Mouse (Mus musculus) heart, postnatal 14 days (tissue): ENCODE results near the gene Upk3bl. TPM values are rescaled to one million over a fixed set of nuclear protein-coding genes. Genes with fewer than 3 reads are reported as not detected.

Experiments
- DNase-seq, 2 experiments: peaks; one replicate each; pipeline ENCODE4 v3.0.0; 2021 to 2022
- intact Hi-C: fragments of 180-260 bp; cut with DNase I; formaldehyde crosslinking; loops from one replicate; pipeline ENCODE4 v1.15.1; 2025
- long read RNA-seq, 2 experiments: library from polyadenylated mRNA; stranded (forward); transcript quantifications; one replicate each; pipeline ENCODE4 v2.0.0; 2021
- total RNA-seq, 2 experiments: library from RNA; stranded (reverse); gene quantifications; 2 replicates each; pipeline ENCODE4 v1.2.3; 2021

The Upk3bl gene
- total RNA-seq: not detected
- long read RNA-seq, experiment 1: 0 reads
- long read RNA-seq, experiment 2: 0 reads

DNA sequence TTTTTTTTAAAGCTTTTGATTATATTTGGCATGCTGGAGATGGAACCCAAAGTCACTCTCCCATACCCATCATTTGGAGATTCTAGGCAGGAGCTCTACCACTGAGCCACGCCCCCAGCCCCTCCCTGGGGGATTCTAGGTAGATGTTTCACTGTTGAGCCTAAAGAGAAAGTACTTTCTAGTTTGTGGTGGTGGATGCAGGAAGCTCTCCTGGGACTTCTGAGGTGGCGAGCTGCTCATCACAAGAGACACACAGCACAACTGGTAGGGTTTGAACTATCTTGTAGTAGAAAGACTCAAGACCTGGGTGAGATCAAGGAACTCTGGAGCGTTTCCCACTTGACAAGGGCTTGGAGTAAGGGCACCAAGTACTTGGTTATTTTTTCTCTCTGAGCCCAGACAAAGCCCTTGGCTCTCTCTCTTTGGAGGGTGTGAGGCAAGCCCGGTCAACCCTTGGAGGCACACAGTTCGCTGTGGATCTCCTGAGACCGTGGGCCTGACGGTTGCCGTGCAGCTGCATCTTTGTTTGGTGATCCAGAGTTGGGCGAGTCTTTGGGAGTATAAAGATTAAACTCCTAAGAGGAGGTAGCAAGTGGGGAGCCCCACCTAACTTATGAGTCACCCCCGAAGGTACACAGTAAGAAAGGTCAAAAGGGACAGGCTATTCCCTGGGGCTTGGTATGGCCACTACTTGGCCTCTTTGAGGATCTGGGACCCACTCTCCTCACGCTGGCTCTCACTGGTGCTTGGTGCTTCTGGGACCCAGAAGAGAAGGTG lies at the start of gene Upk3bl:
Gene Upk3bl (plus strand): TSS at position 192 of the 777 bp plus-strand sequence.
- intact Hi-C loops: no loop called here
- no peak for DNase-seq

DNA sequence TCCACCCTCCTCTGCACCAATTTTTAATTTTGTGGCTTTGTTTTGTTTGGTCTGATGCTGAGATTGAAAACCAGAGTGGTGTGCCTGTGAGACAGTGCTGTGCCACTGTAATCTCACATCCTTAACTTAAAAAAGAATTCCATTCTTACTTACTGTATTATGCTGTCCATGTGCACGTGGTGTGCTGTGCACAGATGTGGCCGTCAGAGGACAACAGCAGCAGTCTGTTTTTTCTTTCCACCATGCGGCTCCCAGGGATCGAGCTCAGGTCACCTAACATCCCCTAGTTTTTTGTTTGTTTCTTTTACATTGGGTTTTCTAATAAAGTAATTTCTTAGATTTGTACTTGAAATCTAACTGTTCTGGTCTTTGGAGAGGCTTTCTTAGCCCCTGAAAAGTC lies 49.8 kb upstream of the Upk3bl start:
- DNase-seq: no peak
- intact Hi-C loops: no loop called here

DNA sequence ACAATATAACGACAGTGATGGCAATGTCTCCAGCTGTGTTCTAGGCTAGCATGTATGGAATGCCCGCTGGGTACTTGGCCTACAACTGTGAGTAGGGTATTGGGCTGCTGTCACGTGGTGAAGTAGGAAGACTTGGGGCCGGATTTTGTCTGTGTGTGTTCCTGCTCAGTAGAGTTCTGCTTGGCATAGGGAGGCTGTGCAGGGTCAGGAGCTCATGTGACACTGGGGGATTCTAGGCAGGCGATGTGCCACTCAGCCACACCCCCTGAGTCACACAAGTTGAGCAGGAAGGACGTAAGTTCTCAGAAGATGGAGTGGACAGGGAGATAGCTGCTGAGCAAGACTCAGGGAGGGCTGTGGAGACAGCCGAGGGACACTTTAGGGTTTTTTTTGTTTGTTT lies 46.5 kb upstream of the Upk3bl start:
- intact Hi-C loops: no loop called here
- no peak for DNase-seq

DNA sequence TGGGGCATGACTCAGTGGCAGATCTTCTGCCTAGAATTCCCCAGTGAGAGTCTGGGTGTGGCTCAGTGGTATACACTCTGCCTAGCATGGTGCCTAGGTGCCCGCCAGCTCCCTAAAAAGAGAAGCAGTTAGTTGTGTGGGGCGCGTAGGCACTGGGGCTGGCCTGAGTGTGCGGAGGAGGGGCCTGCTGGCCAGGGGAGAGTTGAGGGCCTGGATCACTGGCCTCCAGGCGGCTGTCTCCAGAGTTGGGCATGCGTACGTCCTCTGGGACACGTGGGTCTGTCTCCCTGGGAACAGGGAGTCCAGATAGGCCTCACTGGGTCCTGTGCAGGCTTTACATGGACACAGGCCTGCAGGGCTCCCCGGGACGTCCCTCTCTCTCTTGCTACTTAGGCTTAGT lies 39.4 kb upstream of the Upk3bl start:
- peak; percentile 25 to 46 for DNase-seq

DNA sequence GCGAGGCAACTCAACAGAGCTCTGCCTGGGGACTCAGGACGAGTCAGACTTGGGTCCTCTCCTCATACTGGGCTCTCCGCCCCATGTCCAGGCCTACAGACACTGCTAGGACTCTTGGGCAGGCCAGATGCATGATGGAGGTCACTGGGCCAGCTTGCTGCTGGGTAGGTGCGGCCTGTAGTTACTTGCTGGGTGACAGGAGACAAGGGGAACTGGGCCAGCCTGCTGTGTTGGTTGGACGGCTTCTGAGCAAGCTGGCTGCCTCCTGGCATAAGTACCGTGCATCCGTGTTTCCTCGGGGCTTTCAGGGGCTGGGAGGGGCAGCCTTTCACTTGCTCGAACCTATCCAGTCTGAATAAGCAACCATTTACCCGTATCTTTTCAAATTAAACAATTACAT lies 38.7 kb upstream of the Upk3bl start:
- peak in 1 of 2 experiments; percentile 15 for DNase-seq
- intact Hi-C loops: no loop called here

More for the DNA sequence above, 39.4 kb upstream of the Upk3bl start:
- intact Hi-C loops: no loop called here

DNA sequence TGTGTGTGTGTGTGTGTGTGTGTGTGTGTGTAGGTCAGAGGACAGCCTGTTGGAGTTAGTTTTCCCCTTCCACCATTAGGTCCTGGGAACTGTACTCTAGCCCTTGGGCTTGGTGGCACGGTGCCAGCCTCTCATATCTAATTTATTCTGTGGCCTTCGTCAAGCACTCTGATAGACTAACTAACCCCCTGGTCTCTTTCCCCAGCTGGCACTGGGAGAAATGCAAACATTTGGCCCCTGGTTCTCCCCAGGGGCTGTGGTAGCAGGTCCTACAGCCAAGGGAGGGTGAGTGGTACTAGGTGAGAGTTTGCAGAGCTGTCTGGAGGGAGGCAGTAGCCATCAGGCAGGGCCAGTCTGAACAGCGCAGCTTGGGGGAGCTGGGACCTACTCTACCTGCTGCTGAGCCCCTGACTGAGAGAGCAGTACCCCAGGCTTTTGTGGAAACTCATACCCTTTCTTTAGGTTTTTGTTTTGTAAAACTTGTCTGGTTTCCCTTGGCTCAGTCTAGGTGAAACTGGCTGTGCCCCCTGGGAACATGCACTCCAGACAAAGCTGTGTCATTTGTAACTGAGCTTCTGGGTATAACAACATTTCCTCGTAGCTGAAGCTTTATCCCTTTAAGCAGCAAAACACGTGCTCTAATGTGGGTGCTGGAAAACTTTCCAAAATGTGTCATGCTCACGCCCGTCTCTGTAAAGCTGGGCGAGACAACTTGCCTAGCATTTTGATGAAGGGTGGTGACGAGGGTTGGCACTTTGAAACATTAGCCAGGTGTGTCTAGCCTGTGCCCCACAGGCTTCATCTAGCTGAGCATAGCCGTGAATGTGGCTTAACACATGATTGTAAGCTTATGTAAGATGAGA lies 38.0 kb upstream of the Upk3bl start:
- peak; percentile 36 to 45 for DNase-seq
- intact Hi-C loops: no loop called here

DNA sequence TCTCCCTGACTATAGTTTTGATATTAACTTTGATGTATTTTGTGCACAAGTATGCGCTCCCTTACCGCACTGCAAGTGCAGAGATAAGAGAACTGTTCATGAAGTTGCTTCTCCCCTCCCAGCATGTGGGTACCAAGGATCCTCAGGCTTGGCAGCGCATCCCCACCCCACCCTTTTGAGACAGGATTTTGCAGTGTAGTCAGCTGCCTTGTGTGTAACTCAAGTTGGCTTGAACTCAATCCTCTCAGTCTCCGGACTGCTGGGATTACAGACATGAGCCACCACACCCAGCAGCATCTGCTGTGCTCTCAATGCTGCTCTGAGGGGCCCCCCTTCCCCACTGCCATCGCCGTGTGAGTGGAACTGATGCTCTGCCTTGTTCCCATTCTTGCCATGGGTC lies 37.0 kb upstream of the Upk3bl start:
- DNase-seq: no peak
- intact Hi-C loops: no loop called here

DNA sequence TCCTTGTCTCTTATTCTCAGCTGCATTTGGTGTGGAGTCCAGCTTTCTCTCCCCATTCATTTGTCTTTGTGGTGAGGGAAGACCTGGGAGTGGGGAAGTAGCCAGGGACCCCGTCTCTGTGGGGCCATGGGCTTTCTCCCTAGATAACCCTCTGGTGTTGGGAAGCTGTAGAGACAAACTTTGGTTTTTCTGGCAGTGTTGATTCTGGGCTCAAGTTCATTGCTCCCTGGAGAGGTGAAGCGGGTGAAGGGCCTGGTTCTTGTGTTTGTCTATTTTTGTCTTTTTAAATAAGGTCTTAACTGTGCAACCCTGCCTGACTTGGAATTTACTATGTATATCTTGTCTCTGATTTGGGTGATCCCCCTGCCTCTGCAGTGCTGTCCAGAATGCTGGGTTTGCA lies 35.6 kb upstream of the Upk3bl start:
- DNase-seq: no peak
- intact Hi-C loops: no loop called here

DNA sequence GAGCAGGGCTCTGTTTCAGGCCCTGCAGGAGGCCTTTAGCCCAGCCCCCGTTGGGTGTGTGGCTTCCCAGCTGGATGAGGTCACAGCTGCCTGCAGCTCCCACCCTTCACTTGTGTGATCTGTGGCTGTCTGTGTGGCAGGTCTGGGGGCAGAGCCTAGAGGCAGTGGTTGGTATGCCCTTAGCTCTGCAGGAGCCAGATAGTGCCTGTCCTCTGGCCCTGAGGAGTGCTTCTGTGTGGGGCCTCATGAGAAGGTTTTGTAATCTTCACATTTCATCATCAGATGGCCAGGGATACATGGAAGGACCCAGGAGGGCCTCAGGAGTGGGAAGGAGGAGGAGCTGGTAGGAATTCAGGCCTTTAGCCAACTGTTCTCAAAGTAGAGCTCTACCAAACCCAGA lies 34.4 kb upstream of the Upk3bl start:
- intact Hi-C loops: no loop called here
- no peak for DNase-seq

DNA sequence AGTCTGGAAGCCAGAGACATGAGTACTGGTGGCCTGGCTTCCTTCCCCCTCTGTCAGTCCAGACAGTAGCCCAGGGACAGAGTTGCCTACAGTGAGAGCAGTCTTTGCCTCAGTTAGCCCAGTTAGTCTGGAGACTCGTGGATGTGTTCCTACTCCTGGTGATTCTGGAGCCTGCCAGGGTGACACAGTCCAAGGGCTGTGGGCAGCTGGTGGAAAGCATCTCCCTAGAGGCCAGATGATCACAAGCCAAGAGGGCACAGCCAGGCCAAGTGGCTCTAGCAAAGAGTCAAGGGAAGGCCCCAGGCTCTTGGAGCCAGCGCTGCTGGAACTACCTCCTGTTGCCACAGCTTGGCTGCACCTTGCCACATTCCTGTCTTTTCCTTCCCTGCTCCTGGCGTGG lies 28.6 kb upstream of the Upk3bl start:
- DNase-seq: no peak
- intact Hi-C loops: loop anchor here (5.0 kb wide), 1 partner anchor 43 kb away; the partner anchor contains the start of gene Zp3

DNA sequence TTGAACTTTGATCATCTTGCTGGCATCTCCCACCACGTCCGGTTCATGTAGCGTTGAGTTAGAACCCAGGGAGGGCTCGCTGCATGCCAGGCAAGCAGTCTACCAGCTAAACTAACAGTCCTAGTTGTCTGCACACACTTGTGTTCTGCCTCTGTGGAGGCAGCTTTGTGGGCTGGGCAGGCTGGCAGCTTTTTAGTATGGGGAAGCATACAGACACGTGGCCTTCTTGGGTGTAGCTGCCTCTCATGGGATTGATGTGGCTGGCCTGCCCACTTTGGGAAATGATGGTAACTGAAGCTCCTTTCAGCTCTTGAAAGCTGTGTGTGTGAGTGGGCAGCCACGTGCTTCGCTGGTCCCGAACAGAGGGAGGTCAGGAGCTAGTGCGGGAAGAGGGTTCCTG lies 27.4 kb upstream of the Upk3bl start:
- intact Hi-C loops: loop anchor here (5.0 kb wide), 1 partner anchor 45 kb away; the partner anchor contains the start of gene Zp3

DNA sequence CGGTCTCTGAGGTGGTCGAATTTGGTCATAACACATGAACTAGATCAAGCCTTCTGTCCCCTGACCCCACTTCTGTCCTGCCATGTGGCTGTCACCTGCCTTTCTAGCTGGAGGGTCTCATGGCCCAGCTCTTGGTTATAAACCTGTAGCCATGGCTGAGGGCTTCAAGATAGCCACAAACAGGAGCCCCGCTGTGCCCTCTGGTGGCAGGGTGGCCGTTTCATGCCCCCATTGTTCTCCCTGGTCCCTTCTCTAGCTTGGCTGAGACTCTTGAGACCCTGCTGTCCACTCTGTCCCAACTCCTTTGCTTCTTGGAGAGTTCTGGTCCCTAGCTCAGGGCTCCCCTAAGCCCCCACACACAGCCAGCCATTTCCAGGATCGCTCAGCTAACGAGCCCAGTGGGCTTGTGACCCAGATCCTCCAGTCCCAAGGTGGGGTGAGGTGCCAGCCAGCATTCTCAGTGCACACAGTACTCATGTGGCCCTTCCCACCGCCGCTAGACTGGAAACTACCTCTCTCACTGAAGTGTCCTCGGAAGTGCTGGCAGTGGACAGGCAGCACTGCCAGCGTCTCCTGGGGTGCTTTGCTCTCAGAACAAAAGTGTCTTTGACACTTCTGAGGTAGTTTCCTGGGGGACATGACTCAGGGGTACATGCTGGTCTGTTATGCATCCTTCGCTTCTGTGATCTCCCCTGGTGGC lies 26.5 kb upstream of the Upk3bl start:
- intact Hi-C loops: loop anchor here (5.0 kb wide), 1 partner anchor 45 kb away; the partner anchor contains the start of gene Zp3
- no peak for DNase-seq

More for the DNA sequence above, 27.4 kb upstream of the Upk3bl start:
- DNase-seq: no peak

DNA sequence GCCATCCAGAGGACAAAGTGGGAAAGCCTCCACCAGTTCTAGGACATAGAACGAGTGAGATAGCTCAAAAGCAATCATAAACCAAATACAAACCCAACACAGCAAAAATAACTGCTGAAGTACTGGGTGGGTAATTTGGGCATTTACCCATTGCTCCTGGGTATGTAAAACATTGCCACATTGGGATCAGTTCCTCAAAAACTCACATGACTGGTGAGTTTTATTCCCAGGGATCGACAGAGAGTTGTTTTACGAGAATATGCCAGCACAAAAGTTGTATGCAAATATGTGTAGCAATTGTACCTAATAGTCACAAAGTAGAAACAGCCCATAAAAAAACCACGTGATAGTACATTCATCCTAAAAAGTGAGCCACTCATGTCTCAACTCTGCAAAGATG lies 19.4 kb upstream of the Upk3bl start:
- intact Hi-C loops: no loop called here
- DNase-seq: no peak

DNA sequence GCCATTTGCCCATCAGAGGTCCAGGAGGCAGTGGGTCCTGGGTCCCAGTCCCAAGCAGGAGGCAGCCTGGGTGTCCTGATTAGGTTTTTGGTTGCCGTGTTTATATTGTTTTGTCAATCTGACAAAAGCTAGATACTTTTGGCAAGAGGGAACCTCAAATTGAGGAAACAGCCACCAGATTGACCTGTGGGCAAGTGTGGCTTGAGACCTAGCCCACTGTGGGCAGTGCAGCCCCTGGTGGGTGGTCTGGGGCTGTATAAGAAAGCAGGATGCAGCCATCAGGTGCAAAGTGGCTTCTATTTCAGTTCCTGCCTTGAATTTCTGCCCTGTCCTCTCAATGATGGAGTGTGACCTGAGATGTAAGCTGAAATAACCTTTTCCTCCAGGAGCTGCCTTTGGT lies 19.0 kb upstream of the Upk3bl start:
- intact Hi-C loops: no loop called here
- DNase-seq: no peak

DNA sequence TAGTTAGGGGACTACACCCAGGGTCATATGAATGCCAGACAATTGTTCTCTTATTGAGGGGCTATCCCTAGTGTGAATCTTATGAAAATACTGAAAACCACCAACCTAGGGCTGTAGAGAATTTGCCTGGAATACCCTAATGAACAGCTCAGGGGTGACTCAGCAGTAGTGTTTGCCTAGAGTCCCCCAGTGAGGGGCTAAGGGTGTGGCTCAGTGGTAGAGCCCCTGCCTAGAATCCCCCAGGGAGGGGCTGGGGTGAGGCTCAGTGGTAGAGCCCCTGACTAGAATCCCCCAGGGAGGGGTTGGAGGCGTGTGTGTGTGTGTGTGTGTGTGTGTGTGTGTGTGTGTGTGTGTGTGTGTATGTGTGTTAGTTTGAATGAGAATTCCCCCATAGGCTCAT lies 17.6 kb upstream of the Upk3bl start:
- intact Hi-C loops: no loop called here
- DNase-seq: no peak

DNA sequence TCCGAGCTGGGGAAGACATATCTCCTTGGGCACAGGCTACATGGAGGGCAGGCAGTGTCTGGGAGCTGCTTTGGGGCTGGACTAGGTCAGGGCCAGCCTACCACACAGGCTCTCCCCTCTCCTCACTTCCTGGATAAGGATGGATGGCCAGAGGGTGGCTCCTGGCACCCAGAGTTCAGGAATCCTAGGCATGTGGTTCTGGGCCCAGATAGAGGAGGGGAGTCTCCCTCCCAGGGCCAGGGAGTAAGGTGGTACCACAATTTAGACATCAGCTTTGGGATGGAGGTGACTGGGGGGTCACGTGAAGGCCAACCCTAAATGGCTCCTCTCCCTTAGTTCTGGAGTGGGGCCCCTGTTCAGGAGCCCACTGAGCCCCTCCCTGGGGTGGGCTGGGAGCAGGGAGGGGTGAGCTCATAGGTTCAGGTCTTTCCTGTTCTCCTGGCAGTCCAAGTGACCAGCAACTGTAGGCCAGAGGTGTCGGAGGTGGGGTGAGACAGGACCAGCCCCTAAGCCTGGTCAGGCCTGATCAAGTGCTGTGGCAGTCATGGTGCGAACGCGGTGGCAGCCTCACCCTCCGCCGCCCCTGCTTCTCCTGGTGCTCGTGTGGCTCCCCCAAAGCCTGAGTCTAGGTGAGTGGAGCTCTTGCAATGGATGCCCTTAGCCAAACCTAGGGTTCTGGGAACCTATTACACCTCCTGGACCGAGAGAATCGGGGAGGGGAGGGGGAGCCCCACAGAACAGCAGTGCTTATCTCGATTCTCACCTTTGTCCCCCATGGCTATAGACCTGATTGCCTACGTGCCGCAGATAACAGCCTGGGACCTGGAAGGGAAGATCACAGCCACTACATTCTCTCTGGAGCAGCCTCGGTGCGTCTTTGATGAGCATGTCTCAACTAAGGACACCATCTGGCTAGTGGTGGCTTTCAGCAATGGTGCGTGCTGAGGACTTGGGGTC lies 15.8 kb upstream of the Upk3bl start, which contains the start of gene Upk3b:
Gene Upk3b (plus strand): TSS at position 239 of the 957 bp plus-strand sequence.
- DNase-seq: no peak
- intact Hi-C loops: no loop called here

DNA sequence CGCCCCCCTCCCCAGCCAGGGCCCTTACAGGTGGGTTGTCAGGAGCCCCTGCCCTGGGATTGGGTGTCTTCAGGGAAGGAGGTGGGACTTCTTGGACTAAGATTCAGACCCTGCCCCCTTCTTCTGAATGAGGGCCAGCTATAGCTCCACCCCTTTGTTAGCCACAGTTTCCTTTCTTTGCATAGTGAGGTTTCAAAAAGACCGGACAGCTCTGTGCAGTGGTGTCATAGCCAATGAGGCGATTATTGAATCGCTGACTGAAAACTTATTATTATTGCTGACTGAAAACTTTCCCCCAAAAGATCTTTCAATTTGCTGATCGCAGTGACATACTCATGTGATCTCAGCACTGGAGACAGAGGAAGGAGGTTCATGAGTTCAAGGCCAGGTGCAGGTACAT lies 14.1 kb upstream of the Upk3bl start:
- intact Hi-C loops: no loop called here
- DNase-seq: no peak

DNA sequence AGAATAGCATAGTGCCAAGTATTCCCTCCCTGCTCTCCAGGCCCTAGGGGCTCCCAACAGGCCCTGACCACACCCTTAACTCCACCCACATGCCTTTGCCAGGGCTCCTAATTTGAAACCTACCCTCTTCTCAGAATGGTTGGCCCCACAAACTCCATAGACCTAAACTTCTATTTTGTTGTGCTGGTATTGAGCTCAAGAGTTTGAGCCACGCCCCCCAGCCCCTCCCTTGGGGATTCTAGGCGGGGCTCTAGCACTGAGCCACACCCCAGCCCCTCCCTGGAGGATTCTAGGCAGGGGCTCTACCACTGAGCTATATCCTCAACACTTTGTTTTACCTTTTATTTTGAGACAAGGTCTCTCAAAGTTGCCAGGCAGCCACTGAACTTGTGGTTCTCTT lies 13.0 kb upstream of the Upk3bl start:
- intact Hi-C loops: no loop called here
- no peak for DNase-seq

DNA sequence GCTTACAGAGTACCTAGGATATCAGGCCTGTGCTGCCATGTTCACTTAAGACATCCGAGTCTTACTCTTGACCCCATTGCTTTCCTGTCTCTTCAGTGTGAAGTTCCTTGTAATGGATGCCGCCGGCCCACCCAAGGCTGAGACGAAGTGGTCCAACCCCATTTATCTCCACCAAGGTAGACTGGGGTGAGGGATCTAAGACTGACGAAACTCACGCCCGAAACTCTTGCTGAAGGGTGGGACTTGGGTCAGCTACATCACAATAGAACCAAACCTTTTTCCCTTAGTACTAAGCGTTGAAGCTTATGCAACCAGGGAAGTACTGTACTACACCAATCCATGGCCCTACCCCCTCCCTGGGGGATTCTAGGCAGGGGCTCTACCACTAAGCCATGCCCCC lies 12.6 kb upstream of the Upk3bl start:
- intact Hi-C loops: no loop called here
- DNase-seq: no peak

DNA sequence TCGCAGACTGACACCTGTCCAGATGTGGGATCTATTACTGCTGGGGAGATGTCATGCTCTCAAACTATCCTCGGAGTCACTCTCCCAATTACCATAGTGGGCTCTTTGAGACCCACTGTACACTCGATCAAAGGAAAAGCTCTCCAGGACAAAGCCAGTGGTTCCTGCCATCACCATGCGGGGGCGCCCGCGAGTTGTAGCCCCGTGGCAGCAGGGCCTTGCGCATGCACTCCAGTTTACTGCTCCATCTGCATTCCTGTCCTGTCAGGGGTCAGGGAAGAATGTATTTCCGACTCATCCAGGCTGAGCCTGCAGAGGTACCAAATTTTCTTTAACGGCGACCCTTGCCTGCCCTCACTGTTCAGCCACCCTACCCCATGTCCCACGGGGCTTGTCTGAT lies 9.4 kb upstream of the Upk3bl start:
- intact Hi-C loops: loop anchor here (2.0 to 5.0 kb wide), 3 partner anchors 44 to 143 kb away; partner anchors contain the start of gene Zp3
- DNase-seq: peak in 1 of 2 experiments; percentile 26
